Mouse (Mus musculus): Measurements from ENCODE around the gene Mest.

The Mest gene

GRCm38 (mm10) chr6:30723331-30723730, at the start of gene Mest:
Mest (plus strand) TSS chr6:30723547.
- no peak for DNase-seq (ENCODE audit: extremely low spot score, low read depth, low spot score)

DNA sequence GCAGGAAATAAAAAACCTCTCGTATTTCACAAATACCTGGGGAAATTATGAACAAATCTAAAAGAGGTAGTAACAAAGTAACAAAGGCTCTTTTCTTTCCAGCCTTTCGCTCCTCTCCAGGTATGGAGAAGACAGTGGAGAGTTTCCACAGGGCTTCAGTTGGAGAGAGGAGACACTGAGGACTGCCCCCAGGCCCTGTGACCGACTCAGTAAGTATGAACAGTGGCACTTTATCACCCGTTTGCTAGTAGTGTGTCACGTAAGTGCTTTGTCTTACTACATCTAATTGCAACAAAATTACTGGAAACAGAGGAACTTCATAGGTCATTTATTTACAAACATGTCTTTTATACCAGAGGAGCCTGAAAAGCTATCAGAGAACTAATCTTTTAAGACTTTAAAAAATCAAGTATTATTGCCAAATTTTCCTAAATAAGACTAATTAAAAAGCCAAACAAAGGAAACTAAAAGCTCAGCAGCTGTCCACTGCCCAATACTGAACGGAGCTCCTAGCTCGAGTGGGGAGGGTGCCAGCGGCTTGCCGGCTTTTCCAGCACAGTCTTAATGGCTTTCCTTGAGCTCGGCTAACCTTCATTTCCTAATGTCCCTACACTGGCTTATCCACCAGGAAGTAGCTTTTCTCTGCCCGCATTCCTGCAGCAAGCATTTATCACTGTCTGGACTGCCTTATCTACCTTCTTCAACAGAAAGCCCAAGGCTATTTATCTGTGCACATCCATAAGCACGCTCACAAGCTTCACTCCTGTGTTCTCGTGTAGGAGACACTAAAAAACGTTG, 49.4 kb upstream of the Mest start:
- DNase-seq (ENCODE audit: extremely low spot score, low read depth, low spot score): no peak

- DNase-seq (ENCODE audit: extremely low spot score, low read depth, low spot score): no peak
Observed at GRCm38 (mm10) chr6:30674714-30675280, 48.5 kb upstream of the Mest start.

DNA sequence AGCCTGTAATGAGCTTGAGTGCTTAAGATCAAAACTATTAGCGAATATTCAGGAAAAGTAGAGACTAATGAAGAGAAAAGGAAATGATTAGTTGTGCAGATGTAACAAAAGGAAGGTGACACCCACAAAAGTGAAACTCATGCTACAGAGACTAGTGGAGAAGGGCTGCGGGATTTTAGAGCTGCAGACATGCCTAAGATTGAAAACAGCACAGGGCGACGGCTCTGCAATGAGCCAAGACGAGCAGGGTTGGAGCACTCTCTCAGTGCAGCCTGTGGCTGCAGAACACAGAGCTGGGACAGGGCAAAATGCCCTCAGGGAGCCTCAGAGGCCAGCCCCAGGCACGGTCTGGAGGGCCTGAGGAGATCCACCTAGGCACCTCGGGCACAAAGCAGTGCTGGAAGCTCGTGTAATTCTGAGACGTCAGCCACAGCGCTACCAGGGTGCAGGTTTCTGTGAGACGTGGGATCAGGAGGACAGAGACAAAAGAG, 48.0 kb upstream of the Mest start:
- DNase-seq (ENCODE audit: extremely low spot score, low read depth, low spot score): no peak

DNA sequence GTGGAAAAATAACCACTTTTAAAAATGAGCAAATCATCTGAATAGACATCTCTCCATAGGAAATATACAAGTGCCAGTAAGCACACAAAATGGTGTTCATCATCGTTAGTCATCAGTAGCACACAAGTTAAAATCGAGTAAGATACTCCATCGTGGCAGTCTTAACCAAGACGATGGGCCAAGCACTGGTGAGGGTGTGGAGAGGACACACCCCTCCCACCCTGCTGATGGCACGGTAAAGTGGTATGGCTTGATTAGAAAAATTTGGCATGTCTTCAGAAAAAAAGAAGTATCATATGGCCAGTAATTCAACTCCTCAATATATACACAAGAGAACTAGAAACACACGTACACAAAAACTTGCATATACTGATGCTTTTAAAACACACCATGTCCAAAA, 46.8 kb upstream of the Mest start:
- no peak for DNase-seq (ENCODE audit: extremely low spot score, low read depth, low spot score)

GRCm38 (mm10) chr6:30677591-30677990, 45.8 kb upstream of the Mest start:
- DNase-seq (ENCODE audit: extremely low spot score, low read depth, low spot score): no peak

- no peak for DNase-seq (ENCODE audit: extremely low spot score, low read depth, low spot score)
Observed at GRCm38 (mm10) chr6:30678482-30678881, 44.9 kb upstream of the Mest start.

- no peak for DNase-seq (ENCODE audit: extremely low spot score, low read depth, low spot score)
Observed at GRCm38 (mm10) chr6:30679567-30679966, 43.8 kb upstream of the Mest start.

GRCm38 (mm10) chr6:30680442-30680841, 42.9 kb upstream of the Mest start:
- DNase-seq (ENCODE audit: extremely low spot score, low read depth, low spot score): no peak

GRCm38 (mm10) chr6:30681935-30682900, 41.1 kb upstream of the Mest start:
- DNase-seq (ENCODE audit: extremely low spot score, low read depth, low spot score): no peak

- no peak for DNase-seq (ENCODE audit: extremely low spot score, low read depth, low spot score)
Observed at GRCm38 (mm10) chr6:30684570-30684969, 38.8 kb upstream of the Mest start.

DNA sequence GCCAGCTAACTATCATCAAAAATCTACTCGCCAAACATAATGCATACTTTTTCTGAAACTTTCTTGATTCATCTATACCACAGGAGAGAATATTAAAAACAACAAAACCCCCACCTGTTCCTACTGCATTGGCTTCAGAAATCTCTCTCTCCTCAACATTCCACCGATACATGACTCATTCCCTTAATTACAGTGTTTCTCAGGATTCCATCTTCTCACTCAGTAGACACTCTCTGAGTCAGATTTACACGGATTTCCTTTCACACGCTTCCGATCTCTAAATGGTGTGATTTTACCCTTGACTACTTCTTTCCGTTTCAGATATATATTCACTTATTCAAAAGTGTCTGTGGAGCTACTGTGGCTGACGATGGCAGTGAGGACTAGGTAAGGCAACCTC, 36.1 kb upstream of the Mest start:
- no peak for DNase-seq (ENCODE audit: extremely low spot score, low read depth, low spot score)

GRCm38 (mm10) chr6:30692826-30693225, 30.5 kb upstream of the Mest start:
- DNase-seq (ENCODE audit: extremely low spot score, low read depth, low spot score): no peak

- DNase-seq (ENCODE audit: extremely low spot score, low read depth, low spot score): peak; percentile 94
Observed at GRCm38 (mm10) chr6:30693350-30693991, 29.9 kb upstream of the Mest start, which contains the start of gene Cep41. Cep41 (minus strand) TSS chr6:30693749.

GRCm38 (mm10) chr6:30694209-30694608, 29.1 kb upstream of the Mest start:
- DNase-seq (ENCODE audit: extremely low spot score, low read depth, low spot score): no peak

DNA sequence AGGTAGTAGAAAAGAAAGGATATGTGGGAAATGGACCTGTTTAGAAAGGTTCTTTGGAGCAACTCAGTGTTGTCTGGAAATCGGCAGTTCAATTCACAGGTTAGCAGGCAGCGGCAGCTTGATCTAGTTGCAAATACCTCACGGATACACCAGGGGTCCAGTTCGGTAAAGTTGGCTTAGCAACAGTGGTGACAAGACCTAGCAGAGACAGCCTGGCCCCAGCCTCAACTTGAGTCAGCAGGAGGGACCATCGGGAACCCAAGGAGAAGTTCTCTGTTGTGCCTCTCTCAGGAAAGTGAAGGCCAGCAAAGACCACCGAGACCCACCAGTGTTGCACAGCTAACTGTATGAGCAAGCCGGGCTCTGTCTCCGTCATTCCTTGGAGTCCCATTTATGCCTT, 28.2 kb upstream of the Mest start:
- DNase-seq (ENCODE audit: extremely low spot score, low read depth, low spot score): no peak

DNA sequence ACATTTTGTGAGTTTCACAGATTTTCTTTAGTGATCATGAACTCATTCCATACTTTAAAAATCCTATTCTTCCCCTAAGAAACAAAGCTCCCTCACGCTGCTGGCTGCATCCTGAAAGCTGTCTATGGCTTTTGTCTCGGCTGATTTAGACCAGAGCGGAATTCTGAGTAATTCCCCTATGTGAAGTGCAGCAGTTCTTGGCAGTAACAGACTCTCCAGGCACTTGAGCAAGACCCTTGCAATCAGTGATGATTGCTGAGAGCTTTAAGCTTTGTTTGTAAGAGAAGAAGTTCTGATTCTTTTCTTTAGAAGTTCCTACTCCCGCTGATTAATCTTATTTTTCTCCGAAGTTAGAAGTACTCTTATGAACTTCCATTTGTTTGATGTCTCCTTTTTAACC, 25.9 kb upstream of the Mest start:
- DNase-seq (ENCODE audit: extremely low spot score, low read depth, low spot score): no peak

DNA sequence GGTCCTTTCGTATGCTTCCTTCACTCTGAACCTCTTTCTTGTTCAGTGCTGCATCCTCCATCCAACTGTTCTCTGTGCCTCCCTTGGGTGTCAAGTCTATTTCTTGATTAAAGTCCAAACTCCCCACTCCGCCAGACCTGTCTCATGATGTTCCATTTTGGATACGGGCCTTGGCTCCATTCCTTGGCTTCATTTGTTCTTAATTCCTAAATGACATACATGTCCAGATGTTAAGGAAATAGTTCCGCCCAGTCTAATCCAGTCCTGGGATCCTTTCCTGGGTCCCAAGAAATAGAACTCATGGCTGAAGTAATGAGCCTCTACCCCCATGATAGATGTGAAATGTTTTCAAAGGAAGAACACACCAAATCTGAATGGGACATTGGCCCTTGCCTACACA, 25.3 kb upstream of the Mest start:
- no peak for DNase-seq (ENCODE audit: extremely low spot score, low read depth, low spot score)

GRCm38 (mm10) chr6:30700182-30700581, 23.2 kb upstream of the Mest start:
- DNase-seq (ENCODE audit: extremely low spot score, low read depth, low spot score): no peak

DNA sequence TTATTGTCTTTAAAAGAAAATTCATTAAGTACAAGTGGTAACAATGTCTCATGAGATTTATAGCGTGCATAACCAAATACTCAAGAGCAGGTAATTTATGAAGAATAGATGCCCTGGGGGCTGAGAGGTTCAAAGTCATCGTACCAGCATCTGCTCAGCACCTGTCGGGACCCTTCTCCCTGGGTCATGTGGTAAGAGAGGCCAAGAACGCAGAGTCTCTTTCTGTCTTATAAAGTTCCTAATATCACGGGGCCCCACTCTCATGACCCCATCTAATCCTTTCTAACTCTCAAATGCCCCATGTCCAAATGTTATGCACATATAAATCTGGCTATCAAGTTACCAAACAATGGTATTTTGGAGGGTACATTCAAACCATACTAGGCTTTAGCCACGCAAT, 20.5 kb upstream of the Mest start:
- DNase-seq (ENCODE audit: extremely low spot score, low read depth, low spot score): no peak

- DNase-seq (ENCODE audit: extremely low spot score, low read depth, low spot score): no peak
Observed at GRCm38 (mm10) chr6:30703476-30703875, 19.9 kb upstream of the Mest start.

Measured in hindlimb bud, embryonic 11.5 days (tissue).